Mouse (Mus musculus) embryonic fibroblast, embryonic 13.5 days (primary cell): ENCODE measurements around the gene Dnajc14. TPM values are rescaled to one million over a fixed set of nuclear protein-coding genes. Genes with fewer than 3 reads are reported as not detected.

Experiments
- H3K27ac ChIP-seq: 2 replicates; pipeline ENCODE4 v1.5.1; 2012; ENCODE audit warnings: low read length, control low read depth, inconsistent platforms; ENCODE audit not compliant: insufficient read depth
- H3K4me1 ChIP-seq: 2 replicates; pipeline ENCODE4 v1.6.1; 2011; ENCODE audit warnings: low read length; ENCODE audit not compliant: control insufficient read depth, insufficient read depth
- H3K4me3 ChIP-seq: 2 replicates; pipeline ENCODE4 v1.5.1; 2011; ENCODE audit warnings: mild to moderate bottlenecking, control low read depth, low read length; ENCODE audit not compliant: insufficient read depth
- CTCF ChIP-seq: IDR thresholded peaks from 2 replicates; pipeline ENCODE4 v1.5.1; 2011; ENCODE audit warnings: mild to moderate bottlenecking, control low read depth, low read length, moderate library complexity, borderline replicate concordance; ENCODE audit not compliant: insufficient read depth
- POLR2A ChIP-seq: IDR thresholded peaks from 2 replicates; pipeline ENCODE4 v1.6.1; 2011; ENCODE audit warnings: low read depth, mild to moderate bottlenecking, control low read depth, low read length, moderate library complexity
- polyA plus RNA-seq: library from polyadenylated mRNA; stranded (reverse); fragments of >200 nt; gene quantifications from 2 replicates; pipeline ENCODE4 v1.2.4, GENCODE M21; 2011; ENCODE audit warnings: low read depth; ENCODE audit not compliant: missing spikeins, insufficient read length

Gene Dnajc14
- polyA plus RNA-seq, 1 experiment = 55.5 TPM

GRCm38 (mm10) chr10:128846664-128847063 lies 42.8 kb downstream of the Dnajc14 start:
- Histone ChIP-seq H3K27ac (no peak overlapping the region), H3K4me3 (no peak overlapping the region), H3K4me1 (no peaks in the 10 kb centered on the region)
- TF ChIP-seq POLR2A (no peak), CTCF (no peak)

- H3K4me1 ChIP-seq = no peaks in the 10 kb centered on the region
- TF ChIP-seq CTCF = no peak
- TF ChIP-seq POLR2A = no peak
- no peak overlapping the region for H3K27ac ChIP-seq
- H3K4me3 ChIP-seq = no peak overlapping the region
Observed at GRCm38 (mm10) chr10:128848426-128848825, 44.6 kb downstream of the Dnajc14 start.

- no peak overlapping the region for H3K4me3 ChIP-seq
- no peaks in the 10 kb centered on the region for H3K4me1 ChIP-seq
- H3K27ac ChIP-seq = no peak overlapping the region
- TF ChIP-seq CTCF (no peak), POLR2A (no peak)
Observed at GRCm38 (mm10) chr10:128850339-128850738, 46.5 kb downstream of the Dnajc14 start.

- no peak overlapping the region for H3K4me3 ChIP-seq
- H3K4me1 ChIP-seq = no peaks in the 10 kb centered on the region
- H3K27ac ChIP-seq = no peak overlapping the region
- TF ChIP-seq CTCF (no peak), POLR2A (no peak)
Observed at GRCm38 (mm10) chr10:128861176-128861575, 57.3 kb downstream of the Dnajc14 start.

GRCm38 (mm10) chr10:128866042-128866441 lies 62.2 kb downstream of the Dnajc14 start:
- Histone ChIP-seq H3K4me1 (no peaks in the 10 kb centered on the region), H3K27ac (no peak overlapping the region), H3K4me3 (no peak overlapping the region)
- no peak for TF ChIP-seq CTCF
- no peak for TF ChIP-seq POLR2A

GRCm38 (mm10) chr10:128866518-128866917 lies 62.7 kb downstream of the Dnajc14 start:
- H3K4me1 ChIP-seq = no peaks in the 10 kb centered on the region
- no peak overlapping the region for H3K27ac ChIP-seq
- no peak for TF ChIP-seq CTCF
- no peak for TF ChIP-seq POLR2A
- no peak overlapping the region for H3K4me3 ChIP-seq

Other genes starting within 250 kb of the Dnajc14 start
- 146 and 152 TPM in 2 replicates for gene Pa2g4, start 238.1 kb upstream of the Dnajc14 start, polyA plus RNA-seq
- 0.13 and 0.70 TPM in 2 replicates for gene Erbb3, start 214.4 kb upstream of the Dnajc14 start, polyA plus RNA-seq
- gene Rps26, start 177.3 kb upstream of the Dnajc14 start, polyA plus RNA-seq = 1,073 and 1,205 TPM in 2 replicates
- gene Ikzf4, start 158.1 kb upstream of the Dnajc14 start, polyA plus RNA-seq = 2.3 and 4.8 TPM in 2 replicates
- 14.3 and 15.7 TPM in 2 replicates for gene Suox, start 130.0 kb upstream of the Dnajc14 start, polyA plus RNA-seq
- 88.8 and 96.7 TPM in 2 replicates for gene Rab5b, start 107.8 kb upstream of the Dnajc14 start, polyA plus RNA-seq
- 0.68 and 0.87 TPM in 2 replicates for gene Pmel, start 99.9 kb upstream of the Dnajc14 start, polyA plus RNA-seq
- 49.3 and 66.6 TPM in 2 replicates for gene Cdk2, start 99.0 kb upstream of the Dnajc14 start, polyA plus RNA-seq
- gene Dgka, start 59.2 kb upstream of the Dnajc14 start, polyA plus RNA-seq = 14.6 and 19.0 TPM in 2 replicates
- 29.5 and 38.2 TPM in 2 replicates for gene Pym1, start 56.2 kb upstream of the Dnajc14 start, polyA plus RNA-seq
- gene Mmp19, start 13.2 kb upstream of the Dnajc14 start, polyA plus RNA-seq = 43.6 and 54.0 TPM in 2 replicates
- gene Tmem198b, start 308 bp downstream of the Dnajc14 start, polyA plus RNA-seq = 34.4 and 44.8 TPM in 2 replicates
- 106 and 112 TPM in 2 replicates for gene Sarnp, start 13.3 kb downstream of the Dnajc14 start, polyA plus RNA-seq
- 30.4 and 31.2 TPM in 2 replicates for gene Ormdl2, start 17.6 kb downstream of the Dnajc14 start, polyA plus RNA-seq
- 16.3 and 19.4 TPM in 2 replicates for gene Gdf11, start 87.7 kb downstream of the Dnajc14 start, polyA plus RNA-seq
- 686 and 779 TPM in 2 replicates for gene Cd63, start 96.9 kb downstream of the Dnajc14 start, polyA plus RNA-seq
- gene Rdh5, start 118.8 kb downstream of the Dnajc14 start, polyA plus RNA-seq = 5.5 and 7.7 TPM in 2 replicates
- 80.5 and 91.4 TPM in 2 replicates for gene Bloc1s1, start 120.0 kb downstream of the Dnajc14 start, polyA plus RNA-seq
- gene Itga7, start 129.8 kb downstream of the Dnajc14 start, polyA plus RNA-seq = 16.9 and 22.1 TPM in 2 replicates
- not detected in 2 replicates for gene Mettl7b, start 156.9 kb downstream of the Dnajc14 start, polyA plus RNA-seq
- not detected in 2 replicates for gene Olfr9, start 185.4 kb downstream of the Dnajc14 start, polyA plus RNA-seq
- gene Olfr763, start 206.7 kb downstream of the Dnajc14 start, polyA plus RNA-seq = not detected in 2 replicates
- gene Olfr764-ps1, start 235.8 kb downstream of the Dnajc14 start, polyA plus RNA-seq = not detected in 2 replicates
- gene Olfr765, start 245.9 kb downstream of the Dnajc14 start, polyA plus RNA-seq = not detected in 2 replicates